Mouse (Mus musculus): ENCODE measurements around the gene Gm20605. TPM values are rescaled to one million over a fixed set of nuclear protein-coding genes. Genes with fewer than 3 reads are reported as not detected.

Gm20605 gene
- polyA plus RNA-seq, 1 experiment, result 5.4 TPM

GRCm38 (mm10) chr5:137595921-137596320 lies 33.1 kb upstream of the Gm20605 start:
- H3K27ac ChIP-seq (ENCODE audit: insufficient read depth, low read length), result no peak overlapping the region
- H3K9me3 ChIP-seq (replicated peaks; ENCODE audit: control insufficient read depth, insufficient read depth, low read length, poor library complexity, severe bottlenecking), result no peaks in the 10 kb centered on the region
- no peaks in the 10 kb centered on the region for H3K27me3 ChIP-seq (ENCODE audit: control insufficient read depth, insufficient read depth, low read length, poor library complexity, severe bottlenecking)
- H3K9ac ChIP-seq (ENCODE audit: low read depth, poor library complexity, severe bottlenecking), result peak overlapping the region; percentile 6; the same call in 1 of the 2 replicates
- H3K36me3 ChIP-seq (ENCODE audit: control insufficient read depth, insufficient read depth, low read length, poor library complexity, severe bottlenecking), result no peaks in the 10 kb centered on the region
- H3K4me1 ChIP-seq (ENCODE audit: control insufficient read depth, insufficient read depth, low read length), result peaks cover 5% of the 10 kb centered on the region
- TF ChIP-seq POLR2A (IDR thresholded peaks at IDR 0.05; ENCODE audit: insufficient read depth, low read length) (no peak), EP300 (IDR thresholded peaks at IDR 0.05; ENCODE audit: insufficient read depth, low read depth, low read length) (no peak), CTCF (IDR thresholded peaks at IDR 0.05; ENCODE audit: low read depth, low read length) (no peak)
- H3K4me3 ChIP-seq (ENCODE audit: low read depth, low read length), result peak overlapping the region; percentile 36

GRCm38 (mm10) chr5:137596601-137597261 lies 32.2 kb upstream of the Gm20605 start:
- Histone ChIP-seq H3K9me3 (replicated peaks; ENCODE audit: control insufficient read depth, insufficient read depth, low read length, poor library complexity, severe bottlenecking) (no peaks in the 10 kb centered on the region), H3K4me3 (ENCODE audit: low read depth, low read length) (peak overlapping the region; percentile 98), H3K9ac (ENCODE audit: low read depth, poor library complexity, severe bottlenecking) (peak overlapping the region; percentile 88), H3K36me3 (ENCODE audit: control insufficient read depth, insufficient read depth, low read length, poor library complexity, severe bottlenecking) (no peaks in the 10 kb centered on the region), H3K27me3 (ENCODE audit: control insufficient read depth, insufficient read depth, low read length, poor library complexity, severe bottlenecking) (no peaks in the 10 kb centered on the region), H3K4me1 (ENCODE audit: control insufficient read depth, insufficient read depth, low read length) (peaks cover 5% of the 10 kb centered on the region), H3K27ac (ENCODE audit: insufficient read depth, low read length) (peak overlapping the region; percentile 53)
- TF ChIP-seq POLR2A (IDR thresholded peaks at IDR 0.05; ENCODE audit: insufficient read depth, low read length), result peak; percentile 90
- no peak for TF ChIP-seq EP300 (IDR thresholded peaks at IDR 0.05; ENCODE audit: insufficient read depth, low read depth, low read length)

GRCm38 (mm10) chr5:137597625-137598024 lies 31.4 kb upstream of the Gm20605 start:
- H3K9me3 ChIP-seq (replicated peaks; ENCODE audit: control insufficient read depth, insufficient read depth, low read length, poor library complexity, severe bottlenecking), result no peaks in the 10 kb centered on the region
- H3K27me3 ChIP-seq (ENCODE audit: control insufficient read depth, insufficient read depth, low read length, poor library complexity, severe bottlenecking), result no peaks in the 10 kb centered on the region
- TF ChIP-seq EP300 (IDR thresholded peaks at IDR 0.05; ENCODE audit: insufficient read depth, low read depth, low read length) (no peak), POLR2A (IDR thresholded peaks at IDR 0.05; ENCODE audit: insufficient read depth, low read length) (no peak), CTCF (IDR thresholded peaks at IDR 0.05; ENCODE audit: low read depth, low read length) (no peak)
- H3K4me3 ChIP-seq (ENCODE audit: low read depth, low read length), result peak overlapping the region; percentile 98
- H3K36me3 ChIP-seq (ENCODE audit: control insufficient read depth, insufficient read depth, low read length, poor library complexity, severe bottlenecking), result no peaks in the 10 kb centered on the region
- peaks cover 5% of the 10 kb centered on the region for H3K4me1 ChIP-seq (ENCODE audit: control insufficient read depth, insufficient read depth, low read length)
- peak overlapping the region; percentile 88 for H3K9ac ChIP-seq (ENCODE audit: low read depth, poor library complexity, severe bottlenecking)
- peak overlapping the region; percentile 22 for H3K27ac ChIP-seq (ENCODE audit: insufficient read depth, low read length)

GRCm38 (mm10) chr5:137598100-137598826 lies 30.7 kb upstream of the Gm20605 start:
- Histone ChIP-seq H3K9ac (ENCODE audit: low read depth, poor library complexity, severe bottlenecking) (peak overlapping the region; percentile 88), H3K9me3 (replicated peaks; ENCODE audit: control insufficient read depth, insufficient read depth, low read length, poor library complexity, severe bottlenecking) (no peaks in the 10 kb centered on the region), H3K4me1 (ENCODE audit: control insufficient read depth, insufficient read depth, low read length) (peaks cover 5% of the 10 kb centered on the region), H3K36me3 (ENCODE audit: control insufficient read depth, insufficient read depth, low read length, poor library complexity, severe bottlenecking) (peaks cover 3% of the 10 kb centered on the region; the same call in 1 of the 2 replicates), H3K4me3 (ENCODE audit: low read depth, low read length) (peak overlapping the region; percentile 98; the same call in 1 of the 2 replicates), H3K27ac (ENCODE audit: insufficient read depth, low read length) (peak overlapping the region; percentile 22), H3K27me3 (ENCODE audit: control insufficient read depth, insufficient read depth, low read length, poor library complexity, severe bottlenecking) (no peaks in the 10 kb centered on the region)
- TF ChIP-seq POLR2A (IDR thresholded peaks at IDR 0.05; ENCODE audit: insufficient read depth, low read length) (no peak), EP300 (IDR thresholded peaks at IDR 0.05; ENCODE audit: insufficient read depth, low read depth, low read length) (no peak), CTCF (IDR thresholded peaks at IDR 0.05; ENCODE audit: low read depth, low read length) (no peak)

GRCm38 (mm10) chr5:137599600-137599999 lies 29.4 kb upstream of the Gm20605 start:
- Histone ChIP-seq H3K36me3 (ENCODE audit: control insufficient read depth, insufficient read depth, low read length, poor library complexity, severe bottlenecking) (peaks cover 3% of the 10 kb centered on the region; the same call in 1 of the 2 replicates), H3K4me3 (ENCODE audit: low read depth, low read length) (peak overlapping the region; percentile 98), H3K27me3 (ENCODE audit: control insufficient read depth, insufficient read depth, low read length, poor library complexity, severe bottlenecking) (no peaks in the 10 kb centered on the region), H3K27ac (ENCODE audit: insufficient read depth, low read length) (no peak overlapping the region), H3K9me3 (replicated peaks; ENCODE audit: control insufficient read depth, insufficient read depth, low read length, poor library complexity, severe bottlenecking) (no peaks in the 10 kb centered on the region), H3K4me1 (ENCODE audit: control insufficient read depth, insufficient read depth, low read length) (peaks cover 5% of the 10 kb centered on the region), H3K9ac (ENCODE audit: low read depth, poor library complexity, severe bottlenecking) (peak overlapping the region; percentile 73)
- TF ChIP-seq CTCF (IDR thresholded peaks at IDR 0.05; ENCODE audit: low read depth, low read length) (no peak), EP300 (IDR thresholded peaks at IDR 0.05; ENCODE audit: insufficient read depth, low read depth, low read length) (no peak), POLR2A (IDR thresholded peaks at IDR 0.05; ENCODE audit: insufficient read depth, low read length) (no peak)

GRCm38 (mm10) chr5:137600281-137600618 lies 28.7 kb upstream of the Gm20605 start:
- peak overlapping the region; percentile 73 for H3K9ac ChIP-seq (ENCODE audit: low read depth, poor library complexity, severe bottlenecking)
- H3K27ac ChIP-seq (ENCODE audit: insufficient read depth, low read length), result no peak overlapping the region
- TF ChIP-seq CTCF (IDR thresholded peaks at IDR 0.05; ENCODE audit: low read depth, low read length) (no peak), EP300 (IDR thresholded peaks at IDR 0.05; ENCODE audit: insufficient read depth, low read depth, low read length) (0 out of 2 replicates have a peak, but pooled peaks have one; percentile 14), POLR2A (IDR thresholded peaks at IDR 0.05; ENCODE audit: insufficient read depth, low read length) (peak; percentile 40)
- peaks cover 5% of the 10 kb centered on the region for H3K4me1 ChIP-seq (ENCODE audit: control insufficient read depth, insufficient read depth, low read length)
- H3K9me3 ChIP-seq (replicated peaks; ENCODE audit: control insufficient read depth, insufficient read depth, low read length, poor library complexity, severe bottlenecking), result no peaks in the 10 kb centered on the region
- no peaks in the 10 kb centered on the region for H3K27me3 ChIP-seq (ENCODE audit: control insufficient read depth, insufficient read depth, low read length, poor library complexity, severe bottlenecking)
- peaks cover 4% of the 10 kb centered on the region; the same call in 1 of the 2 replicates for H3K36me3 ChIP-seq (ENCODE audit: control insufficient read depth, insufficient read depth, low read length, poor library complexity, severe bottlenecking)
- peak overlapping the region; percentile 98 for H3K4me3 ChIP-seq (ENCODE audit: low read depth, low read length)

Measured in ES-Bruce4 (cell line).